Mouse (Mus musculus): ENCODE data around the gene Slc8a1. TPM values are rescaled to one million over a fixed set of nuclear protein-coding genes. Genes with fewer than 3 reads are reported as not detected.

The Slc8a1 gene
- total and polyA plus RNA-seq, 3 experiments = 49.9 to 460 (median 426) TPM

DNA sequence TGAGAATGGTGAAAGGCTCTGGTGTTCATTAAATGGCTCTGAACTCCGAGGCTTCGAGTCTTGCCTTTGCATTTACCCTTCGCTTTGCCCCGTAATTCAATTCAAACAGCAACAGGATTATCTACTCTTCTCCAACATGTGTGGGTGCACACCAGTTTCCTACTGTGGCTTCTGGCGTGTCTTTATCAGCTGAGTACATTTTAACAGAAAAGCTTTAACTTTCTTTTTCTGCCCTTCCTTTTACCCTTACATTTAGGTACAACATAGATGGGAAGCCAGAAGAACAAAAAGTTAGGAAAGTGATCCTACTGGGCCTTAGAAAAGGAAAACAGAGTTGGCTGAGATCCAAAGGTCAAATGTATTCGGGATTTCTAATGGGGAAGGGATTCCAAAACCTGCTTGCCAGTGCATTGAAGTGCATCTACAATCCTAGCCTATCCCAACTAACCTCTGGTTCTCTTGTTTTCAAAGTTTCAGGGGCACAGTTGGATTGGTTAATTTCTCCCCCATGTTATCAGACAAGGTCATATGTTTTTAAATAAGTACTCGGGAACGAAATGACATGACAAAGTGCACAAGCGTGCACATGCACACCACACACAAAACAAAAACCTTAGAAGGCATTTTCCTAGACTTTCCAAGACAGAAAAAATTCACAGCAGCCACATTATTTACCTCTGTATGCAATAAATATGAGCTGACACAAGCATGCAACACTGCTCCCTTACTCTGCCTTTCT, 172.4 kb downstream of the Slc8a1 start:
- no peak for TF ChIP-seq POLR2A (IDR thresholded peaks at IDR 0.05; ENCODE audit: insufficient read depth, low read depth, low read length)
- no peak for TF ChIP-seq EP300 (IDR thresholded peaks at IDR 0.05; ENCODE audit: insufficient read depth, low read depth, low read length)
- no peak for TF ChIP-seq CTCF (IDR thresholded peaks at IDR 0.05)
- Histone ChIP-seq H3K4me1 (ENCODE audit: control insufficient read depth, insufficient read depth, low read length) (peaks cover 3% of the 10 kb centered on the region), H3K9ac (ENCODE audit: low read depth, low read length) (no peak overlapping the region), H3K79me2 (replicated peaks; ENCODE audit: control insufficient read depth, insufficient read depth, low read length) (peaks cover 2% of the 10 kb centered on the region; the same call in 1 of the 2 replicates), H3K27me3 (ENCODE audit: control insufficient read depth, insufficient read depth, low read length) (no peaks in the 10 kb centered on the region), H3K36me3 (ENCODE audit: control insufficient read depth, insufficient read depth, low read length) (peaks cover 14% of the 10 kb centered on the region), H3K27ac (no peak overlapping the region), H3K4me3 (no peak overlapping the region)
- 49% methylated on average over 9 of the region's 9 CpGs for WGBS
- no peak for DNase-seq
- intact Hi-C loops (cut with DNase I) = no loop called here

- Histone ChIP-seq H3K4me1 (ENCODE audit: control insufficient read depth, insufficient read depth, low read length) (peaks cover 5% of the 10 kb centered on the region), H3K27me3 (ENCODE audit: control insufficient read depth, insufficient read depth, low read length) (no peaks in the 10 kb centered on the region), H3K4me3 (no peak overlapping the region), H3K27ac (no peak overlapping the region), H3K36me3 (ENCODE audit: control insufficient read depth, insufficient read depth, low read length) (peaks cover 2% of the 10 kb centered on the region; the same call in 1 of the 2 replicates), H3K79me2 (replicated peaks; ENCODE audit: control insufficient read depth, insufficient read depth, low read length) (no peaks in the 10 kb centered on the region), H3K9ac (ENCODE audit: low read depth, low read length) (no peak overlapping the region)
- 49% methylated on average over 6 of the region's 6 CpGs for WGBS
- TF ChIP-seq CTCF (IDR thresholded peaks at IDR 0.05) (no peak), POLR2A (IDR thresholded peaks at IDR 0.05; ENCODE audit: insufficient read depth, low read depth, low read length) (no peak), EP300 (IDR thresholded peaks at IDR 0.05; ENCODE audit: insufficient read depth, low read depth, low read length) (no peak)
- intact Hi-C loops (cut with DNase I) = no loop called here
- no peak for DNase-seq
Observed at GRCm38 (mm10) chr17:81554052-81554734, 184.0 kb downstream of the Slc8a1 start.

DNA sequence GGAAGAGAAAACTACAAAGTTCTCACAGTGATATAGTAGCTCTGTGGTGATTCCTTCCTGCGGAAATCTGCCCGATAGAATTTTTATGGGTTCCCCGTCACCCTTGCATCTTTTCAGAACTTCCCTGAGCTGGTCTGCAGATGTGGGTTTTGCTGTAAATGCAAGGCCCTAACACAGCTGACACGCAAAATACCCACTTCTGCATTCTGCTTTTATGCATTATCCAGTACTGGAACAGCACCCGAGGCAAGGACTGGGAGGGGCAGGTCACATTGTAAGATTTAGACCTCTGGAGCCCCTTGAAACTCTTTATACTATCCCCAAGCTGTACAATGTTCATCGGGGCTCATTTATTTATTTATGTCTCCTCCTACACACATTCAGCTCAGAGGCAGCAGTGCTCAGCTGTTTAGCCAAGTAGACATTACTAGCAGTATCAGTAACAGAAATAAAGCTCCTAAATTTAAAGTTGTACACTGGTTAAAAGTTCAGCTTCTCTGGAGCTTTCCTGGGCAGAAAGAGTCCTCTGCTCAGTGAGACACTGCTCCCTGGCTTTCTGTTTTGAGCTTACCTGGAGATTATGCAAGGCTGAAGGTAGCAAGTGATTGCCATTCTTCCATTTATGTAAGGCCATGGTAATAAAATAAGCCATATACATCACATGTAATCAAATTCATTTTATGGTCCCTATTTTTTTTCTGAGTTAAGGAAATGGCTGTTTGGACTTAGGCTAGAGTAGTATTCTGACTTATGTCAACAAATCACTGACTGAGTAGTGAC, 186.1 kb downstream of the Slc8a1 start:
- H3K79me2 ChIP-seq (replicated peaks; ENCODE audit: control insufficient read depth, insufficient read depth, low read length) = no peaks in the 10 kb centered on the region
- intact Hi-C loops (cut with DNase I) = no loop called here
- no peak overlapping the region for H3K27ac ChIP-seq
- no peak for DNase-seq
- H3K36me3 ChIP-seq (ENCODE audit: control insufficient read depth, insufficient read depth, low read length) = no peaks in the 10 kb centered on the region
- no peaks in the 10 kb centered on the region for H3K27me3 ChIP-seq (ENCODE audit: control insufficient read depth, insufficient read depth, low read length)
- no peak overlapping the region for H3K9ac ChIP-seq (ENCODE audit: low read depth, low read length)
- peaks cover 3% of the 10 kb centered on the region for H3K4me1 ChIP-seq (ENCODE audit: control insufficient read depth, insufficient read depth, low read length)
- WGBS = 65% methylated on average over 6 of the region's 6 CpGs
- no peak overlapping the region for H3K4me3 ChIP-seq
- no peak for TF ChIP-seq POLR2A (IDR thresholded peaks at IDR 0.05; ENCODE audit: insufficient read depth, low read depth, low read length)
- TF ChIP-seq EP300 (IDR thresholded peaks at IDR 0.05; ENCODE audit: insufficient read depth, low read depth, low read length) = no peak
- no peak for TF ChIP-seq CTCF (IDR thresholded peaks at IDR 0.05)

DNA sequence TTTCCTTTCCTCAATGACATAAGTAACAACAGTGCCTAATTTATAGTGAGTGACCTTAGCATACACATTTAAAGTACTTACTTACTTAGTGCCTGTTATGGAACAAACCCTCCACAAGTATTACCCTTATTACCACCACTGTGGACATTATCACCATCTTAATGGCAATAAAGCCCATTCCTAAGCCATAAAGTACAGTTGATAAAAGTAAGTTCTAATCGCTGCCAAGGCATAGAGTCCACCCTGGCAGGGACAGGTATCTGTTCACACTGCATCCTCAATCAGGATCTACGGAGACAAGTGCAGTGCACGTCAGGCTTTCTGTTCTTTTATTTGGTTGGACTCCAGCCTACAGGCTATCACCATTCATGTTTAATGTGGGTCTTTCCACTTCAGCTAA, 187.3 kb downstream of the Slc8a1 start:
- 72% methylated on average over 3 of the region's 3 CpGs for WGBS

DNA sequence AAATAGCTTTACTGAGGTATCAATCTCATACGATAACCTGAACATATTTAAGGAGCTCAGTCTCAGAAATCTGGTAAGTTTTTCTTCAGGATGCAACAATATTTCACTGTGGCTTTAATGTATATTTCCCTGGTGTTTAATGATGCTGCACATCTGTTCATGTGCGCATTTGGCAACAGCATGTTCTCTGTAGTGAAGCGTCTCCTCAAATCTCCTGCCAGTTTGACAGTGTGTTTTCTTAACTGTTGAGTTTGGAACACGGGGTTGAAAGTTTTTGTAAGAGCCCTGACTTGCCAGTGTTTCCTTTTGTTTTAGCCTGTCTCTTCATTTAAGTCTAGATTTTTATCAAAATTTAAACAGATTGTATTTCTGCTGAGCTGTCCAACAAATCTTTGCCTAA, 190.2 kb downstream of the Slc8a1 start:
- peaks cover 5% of the 10 kb centered on the region for H3K4me1 ChIP-seq (ENCODE audit: control insufficient read depth, insufficient read depth, low read length)
- WGBS = 69% methylated on average over 4 of the region's 4 CpGs
- DNase-seq = no peak
- no peak overlapping the region for H3K27ac ChIP-seq
- H3K36me3 ChIP-seq (ENCODE audit: control insufficient read depth, insufficient read depth, low read length) = peaks cover 6% of the 10 kb centered on the region
- no peak for TF ChIP-seq POLR2A (IDR thresholded peaks at IDR 0.05; ENCODE audit: insufficient read depth, low read depth, low read length)
- TF ChIP-seq CTCF (IDR thresholded peaks at IDR 0.05) = no peak
- TF ChIP-seq EP300 (IDR thresholded peaks at IDR 0.05; ENCODE audit: insufficient read depth, low read depth, low read length) = no peak
- H3K79me2 ChIP-seq (replicated peaks; ENCODE audit: control insufficient read depth, insufficient read depth, low read length) = no peaks in the 10 kb centered on the region
- H3K9ac ChIP-seq (ENCODE audit: low read depth, low read length) = no peak overlapping the region
- intact Hi-C loops (cut with DNase I) = no loop called here
- H3K27me3 ChIP-seq (ENCODE audit: control insufficient read depth, insufficient read depth, low read length) = no peaks in the 10 kb centered on the region
- H3K4me3 ChIP-seq = no peak overlapping the region

More for the DNA sequence above, 187.3 kb downstream of the Slc8a1 start:
- no peak overlapping the region for H3K27ac ChIP-seq
- DNase-seq = no peak
- H3K9ac ChIP-seq (ENCODE audit: low read depth, low read length) = no peak overlapping the region
- TF ChIP-seq CTCF (IDR thresholded peaks at IDR 0.05) (no peak), EP300 (IDR thresholded peaks at IDR 0.05; ENCODE audit: insufficient read depth, low read depth, low read length) (no peak), POLR2A (IDR thresholded peaks at IDR 0.05; ENCODE audit: insufficient read depth, low read depth, low read length) (no peak)
- peaks cover 3% of the 10 kb centered on the region for H3K4me1 ChIP-seq (ENCODE audit: control insufficient read depth, insufficient read depth, low read length)
- intact Hi-C loops (cut with DNase I) = no loop called here
- H3K4me3 ChIP-seq = no peak overlapping the region
- no peaks in the 10 kb centered on the region for H3K27me3 ChIP-seq (ENCODE audit: control insufficient read depth, insufficient read depth, low read length)
- peaks cover 2% of the 10 kb centered on the region for H3K36me3 ChIP-seq (ENCODE audit: control insufficient read depth, insufficient read depth, low read length)
- H3K79me2 ChIP-seq (replicated peaks; ENCODE audit: control insufficient read depth, insufficient read depth, low read length) = no peaks in the 10 kb centered on the region

Measured in heart, adult 2 months (tissue).